Mouse (Mus musculus): Measurements from ENCODE around the gene Plau. TPM values are rescaled to one million over a fixed set of nuclear protein-coding genes. Genes with fewer than 3 reads are reported as not detected.

The Plau gene
- total RNA-seq, 1 experiment from 2014 or later = 60.1 TPM

Other genes starting within 250 kb of the Plau start
- gene Usp54, start 195.6 kb upstream of the Plau start, total RNA-seq (2021) = 13.5 and 14.8 TPM in 2 replicates
- not detected in 2 replicates for gene Myoz1, start 180.1 kb upstream of the Plau start, total RNA-seq (2021)
- 0.19 and 0.71 TPM in 2 replicates for gene Synpo2l, start 168.3 kb upstream of the Plau start, total RNA-seq (2021)
- 137 and 149 TPM in 2 replicates for gene Sec24c, start 162.4 kb upstream of the Plau start, total RNA-seq (2021)
- gene Fut11, start 141.7 kb upstream of the Plau start, total RNA-seq (2021) = 17.0 and 18.7 TPM in 2 replicates
- 84.1 and 98.3 TPM in 2 replicates for gene Chchd1, start 133.7 kb upstream of the Plau start, total RNA-seq (2021)
- gene Zswim8, start 129.1 kb upstream of the Plau start, total RNA-seq (2021) = 96.1 and 101 TPM in 2 replicates
- gene Ndst2, start 102.1 kb upstream of the Plau start, total RNA-seq (2021) = 27.6 and 31.4 TPM in 2 replicates
- 44.5 and 45.6 TPM in 2 replicates for gene Camk2g, start 42.6 kb upstream of the Plau start, total RNA-seq (2021)
- gene Vcl, start 92.7 kb downstream of the Plau start, total RNA-seq (2021) = 93.6 and 93.9 TPM in 2 replicates
- gene Ap3m1, start 215.8 kb downstream of the Plau start, total RNA-seq (2021) = 87.7 and 99.3 TPM in 2 replicates
- 97.4 and 164 TPM in 2 replicates for gene Adk, start 215.9 kb downstream of the Plau start, total RNA-seq (2021)

Measured in adrenal gland, postnatal 14 days (tissue).